Mouse (Mus musculus): ENCODE measurements around the gene Prss54. TPM values are rescaled to one million over a fixed set of nuclear protein-coding genes. Genes with fewer than 3 reads are reported as not detected.
"Not testable (repeated sequence)": the region's sequence is repeated elsewhere in the genome, so short reads cannot be mapped to it uniquely, and the experiment has no call there.

Gene Prss54
- polyA plus RNA-seq (2015; fragmentation: Nextera tagmentation; extraction: Ambion mirVana) = not detected in 2 replicates

GRCm38 (mm10) chr8:95576240-95576639 is at the start of gene Prss54:
Gene Prss54, minus strand, starts transcription at chr8:95576340.
- Histone ChIP-seq H3K4me3 (no peak within 1 kb of the TSS), H3K4me2 (no peak within 1 kb of the TSS), H3K36me3 (no peaks in the 10 kb centered on the region), H3K27ac (no peak within 1 kb of the TSS), H3K9ac (no peak within 1 kb of the TSS), H3K9me3 (replicated peaks) (no peaks in the 10 kb centered on the region), H3K4me1 (replicated peaks) (no peaks in the 10 kb centered on the region), H3K27me3 (no peaks in the 10 kb centered on the region)
- ATAC-seq (replicated peaks; ENCODE audit: insufficient number of reproducible peaks, insufficient read depth, low FRiP score, low read depth) = no peak
- 85% methylated on average over 10 of the region's 10 CpGs for WGBS

DNA sequence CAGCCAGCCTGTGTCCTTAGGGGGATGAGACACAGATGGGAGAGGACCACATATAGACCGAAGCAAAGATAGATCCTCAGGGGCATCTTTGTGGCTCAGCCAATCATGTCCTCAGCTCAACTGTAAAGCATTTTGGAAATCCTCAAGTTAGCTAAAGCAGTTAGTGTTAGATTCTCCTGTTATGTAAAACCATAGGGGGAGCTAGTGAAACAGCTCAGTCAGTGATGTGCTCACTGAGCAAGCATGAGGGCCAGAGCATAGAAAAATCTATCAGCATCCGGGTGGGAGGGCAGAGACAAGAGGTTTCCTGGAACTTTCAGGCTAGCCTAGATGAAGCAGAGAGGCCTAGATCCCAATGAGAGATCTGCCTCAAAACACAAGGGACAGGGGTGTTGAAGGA is 48.7 kb upstream of the Prss54 start:
- no peaks in the 10 kb centered on the region for H3K36me3 ChIP-seq
- WGBS = 81% methylated on average over 2 of the region's 2 CpGs
- H3K9me3 ChIP-seq (replicated peaks) = no peaks in the 10 kb centered on the region
- H3K4me3 ChIP-seq = no peak overlapping the region
- no peak overlapping the region for H3K27ac ChIP-seq
- no peak for ATAC-seq (replicated peaks; ENCODE audit: insufficient number of reproducible peaks, insufficient read depth, low FRiP score, low read depth)
- no peak overlapping the region for H3K9ac ChIP-seq
- H3K4me2 ChIP-seq = no peak overlapping the region
- H3K4me1 ChIP-seq (replicated peaks) = no peaks in the 10 kb centered on the region
- H3K27me3 ChIP-seq = peaks cover 3% of the 10 kb centered on the region; the same call in 1 of the 2 replicates

GRCm38 (mm10) chr8:95620046-95620445 is 43.9 kb upstream of the Prss54 start:
- no peak overlapping the region for H3K4me3 ChIP-seq
- no peaks in the 10 kb centered on the region for H3K27me3 ChIP-seq
- no peak for ATAC-seq (replicated peaks; ENCODE audit: insufficient number of reproducible peaks, insufficient read depth, low FRiP score, low read depth)
- H3K4me2 ChIP-seq = no peak overlapping the region
- no peaks in the 10 kb centered on the region for H3K36me3 ChIP-seq
- no peaks in the 10 kb centered on the region for H3K4me1 ChIP-seq (replicated peaks)
- 88% methylated on average over 2 of the region's 2 CpGs for WGBS
- no peak overlapping the region for H3K9ac ChIP-seq
- no peaks in the 10 kb centered on the region for H3K9me3 ChIP-seq (replicated peaks)
- H3K27ac ChIP-seq = no peak overlapping the region

GRCm38 (mm10) chr8:95616383-95616782 is 40.2 kb upstream of the Prss54 start:
- WGBS = 84% methylated on average over 7 of the region's 7 CpGs
- no peak overlapping the region for H3K4me3 ChIP-seq
- no peak overlapping the region for H3K27ac ChIP-seq
- no peak for ATAC-seq (replicated peaks; ENCODE audit: insufficient number of reproducible peaks, insufficient read depth, low FRiP score, low read depth)
- H3K36me3 ChIP-seq = no peaks in the 10 kb centered on the region
- H3K4me1 ChIP-seq (replicated peaks) = 0 out of 2 replicates have a peak, but pooled peaks cover 3% of the 10 kb centered on the region
- no peaks in the 10 kb centered on the region; the same call in 1 of the 2 replicates for H3K27me3 ChIP-seq
- H3K9me3 ChIP-seq (replicated peaks) = no peaks in the 10 kb centered on the region
- no peak overlapping the region for H3K4me2 ChIP-seq
- H3K9ac ChIP-seq = no peak overlapping the region

DNA sequence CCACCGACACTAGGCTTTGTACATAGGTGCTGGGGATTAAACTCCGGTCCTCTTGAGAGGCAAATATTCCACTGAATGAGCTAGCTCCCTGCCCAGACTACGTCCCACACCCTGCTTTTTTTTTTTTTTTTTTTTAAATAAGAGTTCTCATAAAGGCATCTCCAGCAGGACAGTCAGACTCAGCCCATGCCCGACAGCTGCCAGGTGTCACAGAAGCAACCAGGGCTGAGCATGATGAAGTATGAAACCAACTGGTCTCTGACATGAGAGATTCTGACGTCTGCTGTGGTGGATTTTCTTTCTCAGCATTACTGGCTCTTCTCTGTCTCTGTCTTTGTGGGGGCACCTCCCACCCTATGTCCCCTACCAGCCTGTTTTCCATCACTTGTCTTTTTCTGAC is 35.6 kb upstream of the Prss54 start:
- Histone ChIP-seq H3K9me3 (replicated peaks) (no peaks in the 10 kb centered on the region), H3K4me1 (replicated peaks) (peaks cover 9% of the 10 kb centered on the region; the same call in 1 of the 2 replicates), H3K27ac (no peak overlapping the region), H3K36me3 (no peaks in the 10 kb centered on the region), H3K9ac (no peak overlapping the region), H3K27me3 (no peaks in the 10 kb centered on the region; the same call in 1 of the 2 replicates), H3K4me2 (peak overlapping the region; percentile 42), H3K4me3 (no peak overlapping the region)
- WGBS = 53% methylated on average over 5 of the region's 5 CpGs
- ATAC-seq (replicated peaks; ENCODE audit: insufficient number of reproducible peaks, insufficient read depth, low FRiP score, low read depth) = no peak

DNA sequence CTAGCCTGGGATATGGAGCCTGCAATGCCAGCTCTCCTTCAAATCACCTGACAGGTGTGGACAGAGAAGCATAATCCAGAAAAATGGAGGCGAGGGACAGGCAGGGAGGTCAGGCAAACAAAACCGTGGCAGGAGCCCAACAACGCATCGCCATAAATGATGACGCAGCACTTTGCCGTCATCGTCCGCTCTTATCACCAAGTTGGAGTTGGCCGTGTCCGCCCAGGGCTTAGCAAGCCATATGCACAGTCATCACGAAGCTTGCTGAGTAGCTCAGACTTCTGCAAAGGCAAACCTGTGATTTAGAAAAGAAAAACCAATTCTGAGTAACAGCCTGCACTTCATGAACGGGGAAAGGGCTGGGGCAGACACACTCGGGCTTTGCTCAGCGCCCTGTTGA is 34.6 kb upstream of the Prss54 start:
- no peaks in the 10 kb centered on the region for H3K36me3 ChIP-seq
- H3K4me3 ChIP-seq = no peak overlapping the region
- H3K4me2 ChIP-seq = no peak overlapping the region
- peaks cover 12% of the 10 kb centered on the region; the same call in 1 of the 2 replicates for H3K4me1 ChIP-seq (replicated peaks)
- ATAC-seq (replicated peaks; ENCODE audit: insufficient number of reproducible peaks, insufficient read depth, low FRiP score, low read depth) = no peak
- no peaks in the 10 kb centered on the region; the same call in 1 of the 2 replicates for H3K27me3 ChIP-seq
- H3K9ac ChIP-seq = no peak overlapping the region
- H3K9me3 ChIP-seq (replicated peaks) = no peaks in the 10 kb centered on the region
- WGBS = 44% methylated on average over 14 of the region's 14 CpGs
- no peak overlapping the region for H3K27ac ChIP-seq

DNA sequence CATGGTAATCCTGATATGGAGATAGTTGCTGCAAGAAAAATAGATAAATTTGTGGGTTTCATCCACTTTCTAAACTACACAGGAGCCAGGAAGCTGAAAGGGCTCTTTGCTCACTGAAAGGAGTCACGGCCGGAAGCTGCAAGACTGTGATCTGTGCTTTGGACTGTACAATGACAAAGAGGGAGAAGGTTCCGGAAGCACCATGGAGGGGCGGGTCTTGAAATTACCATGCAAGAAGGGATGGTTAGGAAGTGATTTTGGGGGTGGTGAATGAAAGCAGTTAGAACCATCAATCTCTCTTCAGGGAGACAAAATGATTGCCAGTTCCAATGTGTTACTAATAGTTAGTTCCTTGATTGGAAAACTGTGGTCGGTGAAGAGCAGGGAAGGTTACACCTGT is 33.3 kb upstream of the Prss54 start:
- Histone ChIP-seq H3K27me3 (no peaks in the 10 kb centered on the region; the same call in 1 of the 2 replicates), H3K9me3 (replicated peaks) (no peaks in the 10 kb centered on the region), H3K36me3 (no peaks in the 10 kb centered on the region), H3K27ac (no peak overlapping the region), H3K4me3 (no peak overlapping the region), H3K4me1 (replicated peaks) (peaks cover 12% of the 10 kb centered on the region; the same call in 1 of the 2 replicates), H3K9ac (no peak overlapping the region), H3K4me2 (no peak overlapping the region)
- ATAC-seq (replicated peaks; ENCODE audit: insufficient number of reproducible peaks, insufficient read depth, low FRiP score, low read depth) = no peak
- WGBS = 85% methylated on average over 5 of the region's 5 CpGs

DNA sequence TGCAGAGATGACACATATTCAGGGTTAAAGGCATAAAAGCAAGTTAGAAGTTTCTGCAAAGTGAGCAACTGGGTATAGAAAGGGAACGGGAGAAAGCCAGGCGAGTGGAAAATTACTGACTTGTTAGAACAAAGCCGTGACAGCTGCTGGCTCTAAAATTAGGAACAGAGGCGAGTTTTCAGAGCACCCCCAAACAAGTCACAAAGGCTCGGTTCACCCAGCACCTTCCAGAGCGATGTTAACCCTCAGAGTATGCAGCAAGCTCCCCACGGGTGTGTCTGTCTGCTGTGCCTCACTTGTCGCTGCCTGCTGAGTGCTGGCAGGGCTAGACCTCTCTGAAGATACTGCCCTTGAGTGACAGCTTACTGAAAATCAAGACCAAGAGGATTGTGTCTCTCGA is 31.1 kb upstream of the Prss54 start:
- Histone ChIP-seq H3K4me2 (peak overlapping the region; percentile 26), H3K27me3 (no peaks in the 10 kb centered on the region; the same call in 1 of the 2 replicates), H3K9ac (no peak overlapping the region), H3K4me1 (replicated peaks) (peaks cover 10% of the 10 kb centered on the region; the same call in 1 of the 2 replicates), H3K9me3 (replicated peaks) (no peaks in the 10 kb centered on the region), H3K27ac (peak overlapping the region; percentile 65), H3K4me3 (no peak overlapping the region), H3K36me3 (no peaks in the 10 kb centered on the region)
- WGBS = 31% methylated on average over 9 of the region's 9 CpGs
- no peak for ATAC-seq (replicated peaks; ENCODE audit: insufficient number of reproducible peaks, insufficient read depth, low FRiP score, low read depth)

- not testable (repeated sequence) for ATAC-seq (replicated peaks; ENCODE audit: insufficient number of reproducible peaks, insufficient read depth, low FRiP score, low read depth); H3K9ac ChIP-seq; H3K4me3 ChIP-seq; H3K36me3 ChIP-seq; H3K27me3 ChIP-seq; H3K4me1 ChIP-seq (replicated peaks); H3K9me3 ChIP-seq (replicated peaks)
- WGBS = 19% methylated on average over 4 of the region's 5 CpGs
- Histone ChIP-seq H3K4me2 (peak overlapping the region; percentile 26), H3K27ac (peak overlapping the region; percentile 65; the same call in 1 of the 2 replicates)
Observed at GRCm38 (mm10) chr8:95606509-95606908, 30.4 kb upstream of the Prss54 start.

DNA sequence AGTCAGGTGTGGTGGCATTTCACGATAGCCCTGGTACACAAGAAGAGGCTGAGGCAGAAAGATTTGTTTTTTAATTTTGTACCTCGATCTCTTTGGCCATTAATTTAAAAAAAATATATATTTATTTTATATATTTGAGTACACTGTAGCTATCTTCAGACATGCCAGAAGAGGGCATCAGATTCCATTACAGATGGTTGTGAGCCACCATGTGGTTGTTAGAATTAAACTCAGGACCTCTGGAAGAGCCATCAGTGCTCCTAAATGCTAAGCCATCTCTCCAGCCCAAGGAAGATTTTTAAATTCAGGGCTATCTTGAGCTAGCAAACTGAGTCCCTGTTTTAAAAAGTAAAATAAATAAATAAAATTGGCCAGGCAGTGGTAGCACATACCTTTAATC is 26.0 kb upstream of the Prss54 start:
- 73% methylated on average over 2 of the region's 2 CpGs for WGBS
- Histone ChIP-seq H3K27ac (no peak overlapping the region), H3K4me1 (replicated peaks) (peaks cover 10% of the 10 kb centered on the region), H3K36me3 (no peaks in the 10 kb centered on the region), H3K4me2 (no peak overlapping the region), H3K9ac (no peak overlapping the region), H3K4me3 (no peak overlapping the region), H3K27me3 (no peaks in the 10 kb centered on the region), H3K9me3 (replicated peaks) (no peaks in the 10 kb centered on the region)
- no peak for ATAC-seq (replicated peaks; ENCODE audit: insufficient number of reproducible peaks, insufficient read depth, low FRiP score, low read depth)

GRCm38 (mm10) chr8:95601306-95601705 is 25.2 kb upstream of the Prss54 start:
- Histone ChIP-seq H3K27ac (no peak overlapping the region), H3K27me3 (no peaks in the 10 kb centered on the region), H3K9ac (no peak overlapping the region), H3K4me1 (replicated peaks) (peaks cover 10% of the 10 kb centered on the region), H3K9me3 (replicated peaks) (no peaks in the 10 kb centered on the region), H3K36me3 (no peaks in the 10 kb centered on the region), H3K4me3 (no peak overlapping the region), H3K4me2 (no peak overlapping the region)
- no peak for ATAC-seq (replicated peaks; ENCODE audit: insufficient number of reproducible peaks, insufficient read depth, low FRiP score, low read depth)
- WGBS = 73% methylated on average over 15 of the region's 15 CpGs

- Histone ChIP-seq H3K9ac (peak overlapping the region; percentile 42; the same call in 1 of the 2 replicates), H3K4me2 (peak overlapping the region; percentile 44), H3K27ac (no peak overlapping the region), H3K4me3 (peak overlapping the region; percentile 29), H3K9me3 (replicated peaks) (no peaks in the 10 kb centered on the region), H3K27me3 (no peaks in the 10 kb centered on the region), H3K36me3 (no peaks in the 10 kb centered on the region), H3K4me1 (replicated peaks) (peaks cover 17% of the 10 kb centered on the region)
- ATAC-seq (replicated peaks; ENCODE audit: insufficient number of reproducible peaks, insufficient read depth, low FRiP score, low read depth) = no peak
- WGBS = 13% methylated on average over 11 of the region's 11 CpGs
Observed at GRCm38 (mm10) chr8:95599861-95600260, 23.7 kb upstream of the Prss54 start.
